9 mouse cellular contexts compared by ENCODE assay signal in genomic region chr9:118453427-118453826, GRCm38 (mm10). TPM values are rescaled to one million over a fixed set of nuclear protein-coding genes. Genes with fewer than 3 reads are reported as not detected.
A peak's percentile ranks its signal among the peaks of the same experiment; 100 is the strongest.
DNase-seq lines count a peak whose midpoint lies in the region; ATAC-seq and TF ChIP-seq lines count a peak whose summit lies in the region.
"Had no signal": no experiment of that assay in that cellular context is flagged by ENCODE, and none has a peak within 500 bp of the region (broad histone marks: within the 10 kb centered on the region; RNA-seq: fewer than 3 reads in every experiment).

No protein-coding gene starts in this region.

- ATAC-seq in hindbrain, embryonic 15.5 days (ENCODE audit: low FRiP score, low read depth): no peak
- no peak for ATAC-seq in hindbrain, embryonic 14.5 days (ENCODE audit: low FRiP score)
- ATAC-seq in limb, embryonic 14.5 days (ENCODE audit: low FRiP score, low read depth): no peak

- TF ChIP-seq CTCF in C2C12 (IDR thresholded peaks at IDR 0.05; ENCODE audit: control insufficient read depth, insufficient read depth, insufficient read length): no peak

- no peaks in the 10 kb centered on the region for H3K79me2 ChIP-seq in C2C12 (ENCODE audit: control insufficient read depth, insufficient read depth)

- no peaks in the 10 kb centered on the region for H3K4me1 ChIP-seq in hindbrain, embryonic 15.5 days (replicated peaks)
- H3K4me1 ChIP-seq in hindbrain, embryonic 14.5 days (replicated peaks; ENCODE audit: control insufficient read depth, insufficient read depth, low read length): no peaks in the 10 kb centered on the region
- H3K4me1 ChIP-seq in limb, embryonic 14.5 days (ENCODE audit: control insufficient read depth, insufficient read depth, low read length): no peaks in the 10 kb centered on the region

- H3ac ChIP-seq in C2C12 (ENCODE audit: control insufficient read depth, insufficient read length, low read depth): peak overlapping the region; percentile 24

- DNase-seq in hindbrain, embryonic 14.5 days (ENCODE audit: low spot score): no peak
- peak; percentile 16 for DNase-seq in Muller cell, postnatal 12 days (ENCODE audit: inconsistent ontology term)
- DNase-seq in limb, embryonic 14.5 days (ENCODE audit: low spot score): no peak
- DNase-seq in spleen, postnatal 4 days (ENCODE audit: low spot score in 2 of 2): no peak
- DNase-seq in right cerebral cortex, postnatal 25 days: no peak
- no peak for DNase-seq in yolk sac, embryonic 10.5 days (ENCODE audit: low spot score)
- DNase-seq: layer of hippocampus, postnatal 36 days had no signal

- H3K27me3 ChIP-seq in hindbrain, embryonic 15.5 days: no peaks in the 10 kb centered on the region
- no peaks in the 10 kb centered on the region for H3K27me3 ChIP-seq in hindbrain, embryonic 14.5 days (ENCODE audit: control insufficient read depth, insufficient read depth, low read length)
- H3K27me3 ChIP-seq in C2C12 (ENCODE audit: control insufficient read depth, insufficient read depth, insufficient read length): no peaks in the 10 kb centered on the region
- H3K27me3 ChIP-seq in limb, embryonic 14.5 days (ENCODE audit: control insufficient read depth, insufficient read depth, low read length): no peaks in the 10 kb centered on the region

- H3K27ac ChIP-seq in hindbrain, embryonic 15.5 days (replicated peaks): no peak overlapping the region
- H3K27ac ChIP-seq in hindbrain, embryonic 14.5 days: no peak overlapping the region
- no peak overlapping the region for H3K27ac ChIP-seq in limb, embryonic 14.5 days (replicated peaks; ENCODE audit: low read depth, low read length)

- H3K4me2 ChIP-seq in hindbrain, embryonic 15.5 days: peak overlapping the region; percentile 24; the same call in 1 of the 2 replicates
- no peak overlapping the region for H3K4me2 ChIP-seq in hindbrain, embryonic 14.5 days (replicated peaks)
- H3K4me2 ChIP-seq in limb, embryonic 14.5 days (replicated peaks; ENCODE audit: low read depth, low read length, severe bottlenecking): peak overlapping the region; percentile 25; the same call in 1 of the 2 replicates

- 47% methylated on average over 9 of the region's 9 CpGs for WGBS in hindbrain, embryonic 15.5 days
- WGBS in hindbrain, embryonic 14.5 days: 48% methylated on average over 9 of the region's 9 CpGs
- WGBS in limb, embryonic 14.5 days: 47% methylated on average over 9 of the region's 9 CpGs

- H3K36me3 ChIP-seq in hindbrain, embryonic 15.5 days: no peaks in the 10 kb centered on the region
- H3K36me3 ChIP-seq in hindbrain, embryonic 14.5 days (replicated peaks; ENCODE audit: control insufficient read depth, insufficient read depth): no peaks in the 10 kb centered on the region
- H3K36me3 ChIP-seq in C2C12 (ENCODE audit: control insufficient read depth, insufficient read depth): no peaks in the 10 kb centered on the region
- H3K36me3 ChIP-seq in limb, embryonic 14.5 days (ENCODE audit: control insufficient read depth, insufficient read depth, low read length): no peaks in the 10 kb centered on the region

- H3K79me3 ChIP-seq in C2C12 (ENCODE audit: low read depth): no peaks in the 10 kb centered on the region

- H3K4me3 ChIP-seq in hindbrain, embryonic 15.5 days: no peak overlapping the region
- H3K4me3 ChIP-seq in hindbrain, embryonic 14.5 days (replicated peaks; ENCODE audit: low read length): no peak overlapping the region
- H3K4me3 ChIP-seq in C2C12 (ENCODE audit: insufficient read depth, poor library complexity, severe bottlenecking): no peak overlapping the region
- peak overlapping the region; percentile 15 for H3K4me3 ChIP-seq in limb, embryonic 14.5 days (replicated peaks; ENCODE audit: low read length)

- H3K9me3 ChIP-seq in hindbrain, embryonic 15.5 days: no peaks in the 10 kb centered on the region
- no peaks in the 10 kb centered on the region for H3K9me3 ChIP-seq in hindbrain, embryonic 14.5 days (ENCODE audit: control insufficient read depth, low read length)
- H3K9me3 ChIP-seq in limb, embryonic 14.5 days (ENCODE audit: control insufficient read depth, low read length): no peaks in the 10 kb centered on the region

- no peak for TF ChIP-seq POLR2A in limb, embryonic 14.5 days (IDR thresholded peaks at IDR 0.05; ENCODE audit: borderline replicate concordance, extremely low read depth, insufficient read depth, insufficient read length)

- no peak overlapping the region for H3K9ac ChIP-seq in hindbrain, embryonic 15.5 days
- H3K9ac ChIP-seq in hindbrain, embryonic 14.5 days: no peak overlapping the region
- no peak overlapping the region for H3K9ac ChIP-seq in limb, embryonic 14.5 days (ENCODE audit: low read depth, low read length, severe bottlenecking)

TF ChIP-seq in C2C12, 6 proteins besides CTCF, POLR2A, EP300 and RAD21:
- TF ChIP-seq CEBPB (IDR thresholded peaks at IDR 0.05; ENCODE audit: low read depth) (no peak), FOSL1 (IDR thresholded peaks at IDR 0.05; ENCODE audit: insufficient read depth, low read length, poor library complexity, severe bottlenecking) (no peak), MYOD1 (IDR thresholded peaks at IDR 0.05; ENCODE audit: control insufficient read depth, insufficient read length, low read depth) (no peak), MAX (IDR thresholded peaks at IDR 0.05) (no peak), MYOG (IDR thresholded peaks at IDR 0.05; ENCODE audit: control insufficient read depth, extremely low read depth, insufficient read length) (no peak), USF1 (IDR thresholded peaks at IDR 0.05; ENCODE audit: low read depth) (no peak)

RNA-seq across cellular contexts. Expression of gene Eomes, which starts 24.6 kb away (rescaled TPM):
- polyA plus RNA-seq in hindbrain, embryonic 15.5 days (2015; fragmentation: Nextera tagmentation; extraction: Ambion mirVana): 1.7 and 2.3 TPM in 2 replicates
- 0.66 and 1.1 TPM in 2 replicates for polyA plus RNA-seq in hindbrain, embryonic 14.5 days (2014; fragmentation: Nextera tagmentation; extraction: Ambion mirVana)
- 0.15 TPM for polyA plus RNA-seq in C2C12 (2012; fragmentation: generic; extraction: Trizol)
- 0.97 and 1.0 TPM in 2 replicates for polyA plus RNA-seq in limb, embryonic 14.5 days (2012; rRNA removed)
- polyA plus RNA-seq in limb, embryonic 14.5 days (2014; fragmentation: Nextera tagmentation; extraction: Ambion mirVana): 0.18 and 0.59 TPM in 2 replicates

RNA-seq across cellular contexts. Expression of gene Golga4, which starts 52.6 kb away (rescaled TPM):
- 46.2 and 48.6 TPM in 2 replicates for polyA plus RNA-seq in hindbrain, embryonic 15.5 days (2015; fragmentation: Nextera tagmentation; extraction: Ambion mirVana)
- polyA plus RNA-seq in hindbrain, embryonic 14.5 days (2014; fragmentation: Nextera tagmentation; extraction: Ambion mirVana): 43.9 and 47.1 TPM in 2 replicates
- 9.9 TPM for polyA plus RNA-seq in C2C12 (2012; fragmentation: generic; extraction: Trizol)
- 44.3 and 54.5 TPM in 2 replicates for polyA plus RNA-seq in limb, embryonic 14.5 days (2012; rRNA removed)
- 47.2 and 61.7 TPM in 2 replicates for polyA plus RNA-seq in limb, embryonic 14.5 days (2014; fragmentation: Nextera tagmentation; extraction: Ambion mirVana)
